Mouse (Mus musculus) skeletal muscle tissue, adult 2 months (tissue): ENCODE data around the gene E2f4.

Experiments
- DNase-seq: peaks from one replicate; pipeline ENCODE4 v3.0.0-alpha.2; 2012; ENCODE audit warnings: low read depth, low spot score

E2f4 gene

DNA sequence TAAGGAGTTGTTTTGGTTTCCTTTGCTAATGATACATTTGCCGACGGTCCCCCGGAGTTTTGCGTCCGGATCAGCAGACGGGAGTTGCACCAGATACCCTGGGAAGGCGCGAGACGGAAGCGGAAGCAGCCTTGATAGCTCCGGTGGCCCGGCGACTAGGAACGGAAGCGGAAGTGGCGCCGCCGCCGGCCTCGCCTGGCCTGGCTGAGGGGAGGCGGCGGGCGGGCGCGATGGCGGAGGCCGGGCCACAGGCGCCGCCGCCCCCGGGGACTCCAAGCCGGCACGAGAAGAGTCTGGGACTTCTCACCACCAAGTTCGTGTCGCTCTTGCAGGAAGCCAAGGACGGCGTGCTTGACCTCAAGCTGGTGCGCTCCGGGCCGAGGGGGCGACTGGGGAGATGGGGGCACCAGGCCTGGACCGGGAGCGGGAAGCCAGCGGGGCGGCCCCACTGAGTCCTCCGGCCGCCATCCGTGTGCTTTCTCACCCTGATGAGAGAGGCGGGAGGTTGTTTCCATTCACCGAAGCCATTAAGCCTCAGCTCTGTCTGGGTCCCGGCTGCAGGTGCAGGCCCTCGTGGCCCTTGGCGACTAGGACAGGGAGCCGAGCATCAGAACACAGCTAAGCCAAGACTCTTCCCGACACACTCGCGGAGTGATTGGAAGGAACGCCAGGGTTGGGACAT lies at the start of gene E2f4:
Gene E2f4 (plus strand): TSS at position 153 of the 682 bp plus-strand sequence.
- peak; percentile 89 for DNase-seq

DNA sequence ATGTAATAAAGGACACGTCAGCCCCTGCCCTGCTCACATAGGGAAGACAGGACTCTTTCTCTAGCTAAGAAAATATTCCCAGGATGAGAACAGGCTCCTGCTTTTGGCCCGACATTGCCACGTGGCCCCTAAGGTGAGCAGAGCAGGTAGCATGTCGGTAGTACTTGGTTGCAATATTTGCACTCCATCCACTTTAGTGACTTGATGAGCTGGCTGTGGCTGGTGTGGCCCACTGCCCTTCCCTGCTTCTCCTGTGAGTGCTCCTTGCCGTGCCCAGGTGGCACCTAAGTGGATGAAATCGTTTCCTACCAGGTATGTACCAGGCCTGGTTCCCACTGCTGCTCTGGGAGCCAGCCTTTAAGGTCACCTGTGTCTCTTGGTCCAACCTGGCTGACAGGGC lies 45.5 kb upstream of the E2f4 start:
- DNase-seq, result no peak

DNA sequence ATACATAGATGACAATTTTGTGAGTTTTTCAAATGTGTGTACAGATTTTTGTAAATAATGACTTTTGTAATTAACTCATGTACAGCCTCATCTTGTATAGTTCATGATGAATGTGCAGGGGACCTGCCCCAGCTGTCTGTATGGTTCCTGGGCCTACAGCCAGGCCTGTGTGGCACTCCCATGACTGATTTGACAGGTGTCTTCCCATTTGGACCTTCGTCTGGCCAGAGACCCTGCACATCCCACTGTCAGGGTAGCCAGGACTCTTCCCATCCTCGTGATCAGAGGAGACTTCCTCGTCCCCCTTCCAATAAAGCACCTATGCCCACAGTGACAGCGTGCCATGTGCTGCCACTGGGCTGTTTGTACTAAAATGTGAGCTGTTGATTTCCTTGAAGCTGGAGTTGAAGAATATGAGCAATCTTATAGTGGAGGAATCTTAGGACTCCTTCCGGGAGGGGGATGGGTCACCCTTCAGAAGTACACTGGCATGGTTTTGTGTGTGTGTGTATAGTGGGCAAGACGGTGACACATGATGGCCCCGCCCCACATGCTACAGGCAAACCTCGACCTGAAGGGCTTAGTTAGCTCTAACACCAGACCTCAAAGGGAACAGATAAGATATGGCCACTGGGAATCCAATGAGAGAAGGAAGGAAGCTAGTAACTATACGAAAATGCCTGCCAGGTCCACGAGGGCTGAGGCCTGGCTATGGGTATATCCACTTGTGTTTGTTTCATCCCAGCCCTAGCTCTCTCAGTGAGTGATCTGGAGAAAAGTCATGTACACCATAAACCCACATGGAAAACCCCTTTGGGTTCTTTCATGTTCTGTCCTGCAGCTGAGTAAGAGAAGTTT lies 44.6 kb upstream of the E2f4 start:
- no peak for DNase-seq

DNA sequence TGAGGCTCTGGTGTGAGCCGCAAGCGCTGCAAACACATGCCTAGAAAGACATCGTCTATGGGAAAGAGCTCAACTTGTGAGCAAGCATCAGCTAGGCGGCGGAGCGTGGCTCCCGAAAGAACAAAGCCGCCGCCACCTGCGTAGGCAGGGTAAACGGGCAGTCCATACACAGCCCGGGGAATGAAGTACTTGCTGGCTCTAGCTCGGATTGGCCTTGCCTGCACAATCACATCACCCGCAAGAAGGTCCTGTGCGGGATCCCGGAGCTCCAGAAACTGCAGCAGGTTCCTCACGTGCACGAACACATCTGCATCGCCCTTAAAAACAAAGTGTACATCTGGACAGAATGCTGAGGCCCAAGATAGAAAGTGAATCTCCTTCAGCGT lies 43.7 kb upstream of the E2f4 start:
- no peak for DNase-seq

DNA sequence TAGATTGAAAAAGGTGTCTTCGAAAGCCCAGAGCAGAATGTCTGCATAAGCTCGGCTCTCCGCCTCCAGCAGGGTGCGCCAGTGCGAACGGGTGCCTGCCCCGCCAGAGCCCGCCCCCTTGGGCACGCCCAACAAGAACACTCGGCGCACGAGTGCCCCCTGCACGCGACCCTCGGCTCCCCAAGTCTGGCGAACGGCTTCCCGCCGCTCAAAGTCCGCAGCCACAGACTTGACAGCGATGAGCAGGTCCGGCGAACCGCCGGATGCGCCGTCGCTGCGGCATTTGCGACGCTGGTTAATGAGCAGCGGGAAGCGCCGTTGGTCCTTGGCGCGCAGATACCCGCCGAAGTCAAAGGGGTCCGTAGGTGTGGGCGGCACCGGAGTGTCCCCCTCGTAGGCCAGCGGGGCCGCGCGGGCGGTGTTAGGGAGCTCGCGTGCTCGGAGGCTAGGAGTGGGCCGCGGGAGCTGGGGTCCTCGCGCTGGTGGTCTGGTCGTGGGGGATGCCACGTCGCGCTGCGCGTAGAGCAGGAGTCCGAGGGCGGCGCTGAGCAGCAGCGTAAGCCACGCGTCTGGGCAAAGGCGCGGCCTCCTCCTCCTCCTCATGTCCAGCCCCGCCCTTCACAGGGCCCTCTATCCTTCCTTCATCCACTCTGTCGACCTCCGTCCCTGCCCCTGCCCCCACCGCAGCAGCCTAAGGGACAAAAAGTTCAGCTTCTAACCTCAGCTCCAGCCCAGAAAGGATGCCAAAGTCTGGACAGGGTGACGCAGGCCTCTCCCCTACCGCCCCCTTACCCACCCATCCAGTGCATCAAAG lies 43.1 kb upstream of the E2f4 start:
- DNase-seq, result peak; percentile 71

DNA sequence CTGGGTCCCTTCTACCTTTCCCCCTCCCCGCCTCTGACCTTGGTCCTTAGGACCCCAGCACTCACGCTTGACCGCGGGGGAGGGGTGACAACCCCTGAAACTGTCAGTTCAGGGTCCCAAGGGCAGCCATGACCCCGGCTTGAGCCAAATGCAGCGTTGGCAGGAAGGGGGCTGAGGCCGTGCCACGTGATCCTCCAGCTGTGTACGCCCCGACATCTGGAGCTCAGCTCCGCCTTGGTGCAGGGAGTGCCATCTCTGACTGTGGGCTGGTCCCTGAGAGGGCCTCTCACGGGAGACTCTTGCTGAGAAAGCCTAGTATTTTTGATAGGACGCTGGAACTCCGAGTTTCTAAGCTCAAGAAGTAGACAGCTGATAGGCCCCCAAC lies 42.5 kb upstream of the E2f4 start, which contains the start of gene B3gnt9:
Gene B3gnt9 (minus strand): TSS at position 188 of the 385 bp plus-strand sequence.
- peak; percentile 81 for DNase-seq

DNA sequence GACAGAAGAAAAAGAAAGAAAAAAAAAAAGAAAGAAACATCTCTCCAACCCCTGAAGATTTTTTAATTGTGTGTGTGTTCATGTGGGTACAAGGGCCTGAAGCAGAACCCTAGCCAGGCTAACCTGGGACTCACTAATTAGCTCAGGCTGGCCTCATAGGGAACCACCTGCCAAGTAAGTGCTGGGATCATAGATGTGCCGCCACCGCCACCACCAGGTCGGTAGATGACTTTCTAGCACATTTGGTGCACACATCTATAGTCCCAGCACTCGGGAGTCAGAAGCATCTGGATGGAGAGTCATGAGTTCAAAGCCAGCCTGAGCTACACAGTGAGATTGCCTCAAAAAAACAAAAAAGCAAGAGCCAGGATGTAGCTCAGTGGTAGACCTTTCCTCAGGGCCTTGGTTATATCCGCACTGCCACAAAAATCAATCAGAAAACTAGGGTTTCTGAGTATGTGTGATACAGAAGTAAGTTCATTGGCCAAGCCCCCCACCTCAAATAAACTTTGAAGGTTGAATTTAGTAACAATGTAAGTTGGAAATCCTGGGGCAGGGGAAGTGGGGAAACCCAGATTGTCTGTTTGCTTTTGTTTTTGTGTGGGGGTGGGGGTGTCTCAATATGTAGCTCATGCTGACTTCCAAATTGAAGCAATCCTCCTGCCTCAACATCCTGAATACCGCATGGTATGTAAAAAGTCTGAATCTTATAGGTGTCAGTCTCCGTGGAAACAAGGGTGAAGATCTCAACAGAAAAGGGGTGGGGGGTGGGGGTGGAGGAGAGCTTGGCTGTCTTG lies 39.9 kb upstream of the E2f4 start:
- DNase-seq, result no peak

DNA sequence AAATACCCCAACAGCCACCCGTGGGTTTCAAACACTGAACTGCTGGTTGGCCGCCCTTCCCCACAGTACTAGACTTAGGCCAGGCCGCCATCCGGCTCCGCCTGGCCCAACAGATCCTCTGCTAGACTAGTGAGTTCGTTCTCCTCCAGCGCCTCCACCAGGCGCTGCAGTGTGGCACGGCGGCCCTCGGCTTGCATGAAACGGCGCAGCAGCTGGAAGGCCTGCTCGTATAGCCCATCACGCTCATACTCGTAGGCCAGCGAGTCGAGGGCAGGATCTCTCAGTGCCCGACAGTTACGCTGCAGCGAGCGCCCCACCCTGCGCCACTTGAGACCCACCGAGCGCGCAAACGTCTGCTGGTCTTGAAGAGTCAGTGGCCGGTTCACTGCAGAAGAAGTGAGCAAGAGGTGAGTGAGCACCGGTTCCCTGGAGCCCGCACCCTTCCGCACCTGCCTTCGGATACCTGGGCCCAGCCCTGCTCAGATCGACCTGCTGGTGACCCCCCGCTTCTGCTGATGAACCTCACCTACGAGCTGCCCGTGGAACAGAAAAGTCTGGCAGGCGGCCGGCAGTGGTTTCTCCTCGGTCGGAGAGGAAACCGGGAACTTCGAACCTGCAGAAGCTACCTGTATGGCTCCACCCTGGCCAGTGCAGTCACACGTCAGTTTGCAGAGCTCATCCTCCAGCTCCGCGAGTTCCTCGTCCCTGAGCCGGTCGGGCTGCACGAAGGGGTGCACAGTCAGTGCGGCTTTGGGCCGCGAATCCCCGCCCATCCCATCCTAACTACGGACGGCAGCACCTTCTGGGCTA lies 38.3 kb upstream of the E2f4 start:
- no peak for DNase-seq

DNA sequence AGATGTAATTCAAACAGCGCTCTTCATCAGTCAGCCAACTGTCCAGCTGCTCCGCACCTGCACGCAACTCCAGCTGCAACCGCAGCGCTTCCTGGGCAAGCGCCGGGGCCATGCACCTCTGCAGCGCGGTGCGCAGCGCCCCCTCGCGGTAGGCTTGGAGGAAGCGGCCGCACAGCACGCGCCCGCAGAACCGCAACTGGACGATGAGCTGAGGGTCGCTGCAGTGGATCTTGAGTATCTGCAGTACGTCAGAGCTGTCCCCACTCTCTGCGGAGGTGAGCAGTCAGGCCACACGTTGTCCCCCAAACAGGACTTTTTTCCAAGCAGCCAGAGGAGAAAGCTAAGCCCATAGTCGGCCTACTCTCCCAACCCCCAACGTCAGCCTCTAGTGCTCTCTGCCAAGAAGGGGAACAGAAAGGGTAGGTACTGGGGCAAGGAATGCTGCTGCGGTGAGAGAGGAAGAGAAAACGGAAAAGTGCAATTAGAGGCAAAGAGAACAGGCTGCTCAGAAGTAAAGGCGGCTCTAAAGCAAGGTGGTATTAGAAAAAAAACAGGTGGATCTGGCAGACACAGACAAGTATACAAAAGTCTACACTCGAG lies 37.6 kb upstream of the E2f4 start:
- DNase-seq, result no peak

DNA sequence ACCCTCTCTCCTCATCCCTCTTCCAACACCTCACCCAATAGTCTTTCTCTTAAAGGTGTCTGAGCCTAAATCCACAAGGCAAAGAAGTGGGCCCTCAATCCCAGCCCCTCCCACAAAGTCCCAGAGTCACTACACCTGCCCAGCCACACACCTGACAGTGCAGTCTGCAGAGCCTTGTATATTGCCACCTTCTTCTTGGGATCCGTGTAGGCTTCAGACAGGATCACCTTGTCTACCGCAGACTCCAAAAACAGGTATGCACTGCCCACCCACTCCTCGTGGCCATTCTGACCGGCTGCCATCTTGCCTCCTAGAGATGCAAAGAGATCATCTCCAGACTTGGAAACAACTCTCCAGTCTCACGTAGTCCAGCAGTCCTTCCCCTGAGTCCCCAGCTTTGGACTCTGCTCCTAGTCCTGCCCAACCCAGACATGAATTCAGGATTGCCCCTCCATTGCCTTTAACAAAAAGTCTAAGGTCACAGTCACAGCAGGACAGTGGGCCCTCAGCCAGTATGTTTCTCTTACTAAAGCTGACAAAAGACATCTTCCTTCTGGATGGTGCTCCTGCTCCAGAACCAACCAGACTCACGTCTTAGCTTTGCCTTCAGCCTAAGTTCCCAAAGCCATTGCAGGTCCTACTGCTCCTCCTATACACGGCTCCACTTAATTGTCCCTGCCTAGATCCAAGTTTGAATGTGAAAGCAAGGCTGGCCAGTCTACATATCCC lies 36.9 kb upstream of the E2f4 start:
- DNase-seq, result no peak

DNA sequence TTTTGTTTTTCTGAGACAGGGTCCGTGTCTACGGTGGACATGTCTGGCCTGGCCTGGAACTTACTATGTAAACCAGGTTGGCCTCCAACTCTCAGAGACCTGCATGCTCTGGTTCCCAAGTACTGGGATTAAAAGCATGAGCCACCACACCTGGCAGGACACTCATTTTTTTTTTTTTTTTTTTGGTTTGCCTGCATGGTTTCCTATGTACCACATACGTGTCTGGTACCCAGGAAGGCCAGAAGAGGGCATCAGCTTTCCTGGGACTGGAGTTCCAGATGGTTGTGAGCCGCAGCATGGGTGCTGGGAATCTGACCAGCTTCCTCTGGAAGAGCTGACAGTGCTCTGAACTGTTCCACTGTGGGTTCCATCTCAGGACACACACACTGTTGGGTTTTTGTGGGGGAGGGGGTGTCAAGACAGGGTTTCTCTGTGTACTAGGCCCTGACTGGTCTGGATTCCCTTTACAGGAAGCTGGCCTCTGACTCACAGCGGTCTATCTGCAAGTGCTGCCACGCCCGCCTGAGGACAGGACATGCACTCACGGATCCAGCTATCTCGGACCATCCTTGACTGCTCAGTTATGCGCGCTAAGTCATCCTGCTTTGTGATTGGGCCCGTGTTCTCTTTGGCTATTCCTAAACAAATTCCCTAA lies 36.0 kb upstream of the E2f4 start:
- DNase-seq, result no peak

DNA sequence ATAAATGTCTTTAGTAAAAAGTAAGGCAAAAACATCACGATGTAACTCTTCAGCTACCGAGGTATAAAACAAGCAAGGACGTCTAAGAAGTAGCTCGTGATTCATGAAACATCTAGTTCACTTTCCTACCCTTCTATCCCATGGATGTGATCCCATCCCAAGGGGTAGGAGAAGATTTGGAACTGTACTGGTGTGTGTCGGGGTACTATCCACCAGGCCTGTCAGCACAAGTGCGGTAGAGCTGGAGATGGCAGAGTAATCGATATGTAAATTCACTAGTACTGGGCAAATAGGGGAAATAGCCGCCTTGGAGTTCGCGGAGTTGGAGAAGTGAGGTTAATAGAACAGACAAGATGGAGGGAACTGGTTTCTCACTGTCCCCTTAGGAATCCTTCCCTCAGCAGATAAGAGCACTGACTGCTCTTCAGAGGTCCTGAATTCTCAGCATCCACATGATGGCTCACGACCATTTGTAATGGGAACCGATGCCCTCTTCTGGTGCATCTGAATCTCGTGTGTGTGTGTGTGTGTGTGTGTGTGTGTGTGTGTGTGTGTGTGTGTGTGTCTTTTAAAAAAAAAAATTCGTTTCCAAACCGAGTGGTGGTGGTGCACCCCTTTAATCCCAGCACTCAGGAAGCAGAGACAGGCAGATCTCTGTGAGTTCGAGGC lies 34.1 kb upstream of the E2f4 start:
- DNase-seq, result no peak

DNA sequence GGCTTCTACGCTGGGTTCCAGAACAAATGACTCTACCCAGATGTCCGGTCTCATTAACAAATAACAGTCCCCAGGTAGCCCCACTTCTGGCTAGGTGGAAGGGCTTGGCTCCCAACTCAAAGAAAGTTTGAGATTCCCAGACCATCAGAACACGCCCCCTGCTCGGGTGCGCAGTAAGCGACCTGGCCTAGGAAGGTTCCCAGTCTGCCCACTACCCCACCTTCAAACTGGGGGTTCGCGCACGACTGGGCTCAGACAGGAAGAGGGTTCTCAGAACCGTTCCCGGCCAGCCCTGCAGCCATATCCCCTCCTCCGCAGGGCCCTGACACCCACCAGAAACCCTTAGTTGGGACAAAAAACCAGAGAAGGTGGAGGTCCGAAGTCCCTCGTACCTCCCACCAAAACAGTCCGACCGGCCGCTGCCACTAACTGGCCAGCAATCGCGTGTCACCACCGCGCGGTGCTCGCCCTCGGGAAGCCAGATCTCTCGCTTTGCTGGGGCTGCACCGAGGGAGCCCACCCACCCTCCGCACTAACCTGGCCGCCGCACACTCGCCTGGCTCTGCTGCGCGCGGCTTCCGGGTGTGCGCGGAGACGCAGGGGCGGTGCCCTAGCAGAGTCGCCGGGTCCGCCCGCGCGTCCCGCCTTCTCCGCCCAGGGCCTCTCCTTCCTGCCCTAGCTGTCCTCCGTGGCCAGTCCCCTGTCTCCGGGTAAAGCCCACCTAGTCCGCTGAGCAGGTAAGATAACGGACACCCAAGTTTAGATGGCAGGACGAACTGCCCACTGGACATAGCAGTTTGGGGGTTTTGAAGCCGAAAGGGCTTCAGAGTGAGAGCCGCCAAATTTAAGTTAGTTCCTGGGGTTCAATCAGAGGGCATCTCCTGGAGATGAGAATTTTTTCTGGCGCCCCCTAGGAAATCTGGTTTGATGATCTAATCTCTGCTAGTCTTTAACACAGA lies 33.2 kb upstream of the E2f4 start, which contains the start of the genes Tradd and Fbxl8:
Gene Tradd (minus strand): TSS at position 586 of the 959 bp plus-strand sequence.
Gene Fbxl8 (plus strand): TSS at position 625 of the 959 bp plus-strand sequence.
- DNase-seq, result no peak

DNA sequence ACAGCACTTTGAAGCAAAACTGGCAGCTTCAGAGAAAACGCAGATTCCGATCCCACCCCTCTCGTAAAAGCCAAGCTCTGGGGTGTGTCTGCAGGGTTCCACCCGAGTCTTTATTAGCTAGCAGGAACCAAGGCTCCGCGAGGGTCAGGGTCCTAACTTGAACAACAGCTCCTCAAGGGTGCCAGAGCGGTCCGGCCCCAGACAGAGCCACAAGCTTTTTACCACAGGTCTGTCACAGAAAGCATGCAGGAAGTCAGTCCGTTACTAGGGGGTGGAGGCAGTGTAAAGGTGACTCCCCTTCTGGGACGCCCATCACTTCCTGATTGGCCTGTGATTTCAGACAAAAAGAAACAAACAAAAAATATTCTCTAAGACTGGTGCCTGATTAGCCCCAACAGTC lies 32.3 kb upstream of the E2f4 start:
- no peak for DNase-seq

DNA sequence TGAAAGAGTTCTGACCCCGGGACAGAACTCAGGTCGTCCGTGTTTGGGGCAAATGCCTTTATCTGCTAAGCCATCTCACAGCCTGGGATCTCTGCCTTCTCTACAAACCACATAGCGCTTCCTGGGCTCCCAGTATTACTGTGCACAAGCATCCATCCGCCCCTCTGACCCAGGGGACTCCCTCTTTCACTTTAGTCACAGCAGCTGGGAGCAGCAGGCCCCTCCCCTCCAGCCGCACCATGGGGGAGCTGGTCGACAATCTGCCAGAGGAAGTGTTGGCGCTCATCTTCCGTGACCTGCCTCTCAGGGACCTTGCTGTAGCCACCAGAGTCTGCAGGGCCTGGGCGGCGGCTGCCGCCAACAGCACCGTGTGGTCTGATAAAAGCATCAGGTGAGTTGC lies 30.7 kb upstream of the E2f4 start:
- no peak for DNase-seq

DNA sequence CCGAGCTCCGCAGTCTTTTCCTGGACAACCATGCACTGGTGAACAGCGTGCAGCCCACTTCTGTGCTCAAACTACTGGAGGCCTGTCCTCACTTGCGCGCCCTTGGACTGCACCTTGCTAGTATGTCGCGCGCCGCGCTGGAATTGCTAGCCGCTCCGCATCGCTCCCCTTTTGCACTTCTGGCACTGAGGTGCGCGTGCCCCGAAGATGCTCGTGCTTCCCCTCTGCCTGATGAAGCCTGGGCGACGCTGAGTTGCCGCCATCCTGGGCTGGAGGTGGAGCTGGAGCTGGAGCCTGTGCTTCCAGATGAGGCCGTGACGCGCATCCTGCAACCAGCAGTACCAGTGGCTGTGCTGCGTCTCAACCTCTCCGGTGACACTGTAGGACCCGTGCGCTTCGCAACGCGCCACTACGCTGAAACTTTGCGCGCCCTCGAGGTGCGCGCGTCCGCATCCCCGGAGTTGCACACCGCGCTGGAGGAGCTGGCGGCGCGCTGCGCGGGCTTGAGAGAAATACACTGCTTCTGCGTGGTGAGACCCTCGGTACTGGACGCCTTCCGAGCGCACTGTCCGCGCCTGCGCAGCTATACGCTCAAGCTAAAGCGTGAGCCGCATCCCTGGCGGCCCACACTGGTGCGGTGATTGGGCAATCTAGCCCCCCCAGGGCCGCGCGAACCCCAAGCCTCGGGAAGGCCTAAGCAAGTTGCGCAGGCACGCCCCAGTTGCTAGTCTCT lies 29.0 kb upstream of the E2f4 start:
- no peak for DNase-seq
